Mouse (Mus musculus) C2C12 (cell line): ENCODE measurements around the gene Apod.

Experiments used
- MYOD1 ChIP-seq: IDR thresholded peaks from one replicate; pipeline ENCODE4 v1.6.1; 2011; ENCODE audit warnings: low read depth; ENCODE audit not compliant: control insufficient read depth, insufficient read length
- USF1 ChIP-seq: IDR thresholded peaks from one replicate; pipeline ENCODE4 v1.6.1; 2011; ENCODE audit warnings: low read depth, mild to moderate bottlenecking, control low read depth, moderate library complexity

GRCm38 (mm10) chr16:31332586-31332985 is 18.0 kb upstream of the Apod start:
- no peak for TF ChIP-seq USF1
- TF ChIP-seq MYOD1: no peak
